Mouse (Mus musculus): ENCODE measurements at regions not wholly inside any gene's neighbourhood (a gene's known extent, or its start where the extent isn't known, plus 50 kb on each side); places are given as distances from the start of the nearest gene placed in this dataset.

DNA sequence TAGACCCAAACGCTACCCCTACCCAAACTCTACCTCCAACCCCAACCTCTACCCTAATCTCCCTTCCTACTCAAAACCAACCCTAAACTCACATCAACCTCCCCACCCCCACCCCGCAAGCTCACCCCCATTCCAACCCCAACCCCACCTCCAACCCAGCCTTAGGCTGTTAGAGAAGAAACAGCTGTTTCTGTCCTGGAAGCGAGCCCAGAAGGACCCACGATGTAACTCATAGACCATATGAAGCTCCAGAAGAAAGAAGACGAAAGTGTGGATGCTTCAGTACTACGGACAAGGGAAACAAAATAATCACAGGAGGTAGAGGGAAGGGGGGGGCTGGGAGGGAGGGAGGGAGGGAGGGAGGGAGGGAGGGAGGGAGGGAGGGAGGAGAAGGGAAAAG lies 58.4 kb downstream of the Sox11 start:
- no peak for DNase-seq (ENCODE audit: low spot score in 2 of 2)

DNA sequence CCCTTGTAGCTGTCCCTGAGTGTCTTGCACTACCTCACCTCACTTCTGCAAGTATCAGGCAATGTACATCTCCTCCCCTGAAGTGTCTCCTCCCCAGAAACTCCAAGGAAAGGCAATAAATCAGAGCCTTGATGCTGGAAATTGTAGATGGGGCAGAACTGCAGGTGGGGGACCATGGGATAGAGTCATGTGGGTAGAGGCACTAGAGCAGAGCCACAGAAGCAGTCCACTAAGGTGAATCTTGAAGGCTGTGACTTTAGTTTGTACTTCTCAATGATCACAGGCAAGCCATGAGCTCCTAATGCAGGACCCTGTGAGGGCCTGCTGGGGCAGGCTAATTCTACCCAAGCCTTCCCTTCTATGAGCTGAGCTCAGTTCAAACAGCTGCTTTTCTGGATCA lies 80.4 kb downstream of the Sox11 start:
- DNase-seq (ENCODE audit: low spot score in 2 of 2), result no peak

DNA sequence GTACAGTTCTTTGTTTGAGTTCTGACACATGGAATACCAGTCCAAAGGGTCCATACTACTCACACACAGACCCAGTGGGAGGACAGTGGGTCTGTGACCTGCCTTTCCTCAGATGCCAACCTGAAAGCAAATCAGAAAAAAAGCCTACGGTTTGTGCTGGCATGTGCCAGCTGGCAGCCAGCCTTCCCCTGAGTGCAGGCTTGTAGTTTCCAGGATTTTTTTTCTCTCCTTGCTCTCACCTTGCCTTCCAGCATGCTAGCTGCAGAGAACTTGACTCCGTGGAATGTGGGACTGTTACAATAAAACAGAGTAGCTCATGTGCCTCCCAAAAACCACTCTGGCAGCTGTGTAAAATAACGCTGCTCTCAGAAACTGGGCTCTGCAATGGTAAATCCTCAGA lies 88.2 kb downstream of the Sox11 start:
- DNase-seq (ENCODE audit: low spot score in 2 of 2), result no peak

DNA sequence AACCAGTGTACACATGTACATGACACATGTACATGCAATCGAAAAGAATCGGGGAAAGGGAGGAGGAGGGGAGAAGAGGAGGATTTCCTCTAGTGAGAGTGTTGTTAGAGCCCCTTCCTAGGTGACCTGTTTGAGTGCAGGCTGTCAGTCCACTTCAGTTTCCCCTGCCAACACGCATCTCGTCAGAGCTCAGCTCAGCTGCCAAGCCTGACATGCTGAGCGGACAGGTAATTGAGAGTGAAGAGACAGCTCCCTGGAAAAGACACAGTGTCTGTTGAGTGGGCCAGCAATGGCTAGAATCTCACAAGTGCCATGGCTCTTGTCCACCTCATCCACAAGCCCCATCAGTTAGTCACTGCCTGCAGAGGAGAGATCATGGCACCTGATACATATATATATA lies 90.9 kb downstream of the Sox11 start:
- DNase-seq (ENCODE audit: low spot score in 2 of 2), result no peak

DNA sequence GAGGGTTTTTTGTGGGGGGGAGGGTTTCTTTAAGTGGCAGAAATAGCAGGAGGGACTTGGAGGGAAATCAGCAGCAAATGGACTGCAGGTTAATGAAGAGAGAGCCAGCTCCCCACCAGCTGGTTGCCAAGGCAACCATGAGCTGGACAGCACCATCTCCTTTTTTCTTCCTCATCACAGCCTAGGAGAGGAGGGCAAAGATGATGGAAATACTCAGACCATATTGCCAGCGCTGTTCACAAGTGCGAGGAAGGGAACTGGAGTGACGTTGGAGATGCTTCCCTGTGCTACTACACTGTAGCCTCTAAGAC lies 93.9 kb downstream of the Sox11 start:
- no peak for DNase-seq (ENCODE audit: low spot score in 2 of 2)

DNA sequence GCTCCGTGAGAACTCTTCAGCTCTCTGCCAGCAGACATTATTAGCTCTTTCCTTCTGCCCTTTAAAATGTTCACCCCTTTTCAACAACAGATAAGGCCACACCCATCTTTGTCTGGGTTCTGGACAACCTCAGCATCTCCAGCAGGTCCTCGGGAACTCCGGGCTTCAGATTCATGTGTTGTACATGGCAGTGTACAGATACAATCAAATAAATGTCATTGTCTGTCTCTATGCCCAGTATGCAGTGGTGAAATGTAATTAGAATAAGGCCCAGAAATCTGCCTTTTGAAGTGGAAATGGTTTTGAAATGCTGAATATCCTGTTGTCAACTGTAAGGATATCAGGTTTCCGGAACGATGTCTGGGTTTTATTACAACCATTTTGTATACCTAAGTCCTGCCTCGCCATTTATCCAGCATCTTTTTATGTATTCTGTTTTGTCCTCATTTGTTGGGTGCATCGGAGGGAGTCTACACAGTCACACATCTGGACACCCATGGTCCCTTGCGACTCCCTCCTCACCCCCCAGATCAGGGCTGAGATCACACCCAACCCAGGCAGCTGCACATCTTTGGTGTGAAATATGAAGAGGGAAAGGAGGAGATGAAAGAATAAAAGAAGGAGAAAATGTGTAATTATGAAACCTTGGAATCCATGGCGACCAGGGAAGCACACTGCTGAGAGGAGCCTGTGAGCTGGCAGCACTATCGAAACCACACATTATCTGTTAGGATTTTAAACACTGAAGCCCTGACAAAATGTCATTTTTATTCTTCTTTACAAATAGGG lies 94.4 kb downstream of the Sox11 start:
- no peak for DNase-seq (ENCODE audit: low spot score in 2 of 2)

DNA sequence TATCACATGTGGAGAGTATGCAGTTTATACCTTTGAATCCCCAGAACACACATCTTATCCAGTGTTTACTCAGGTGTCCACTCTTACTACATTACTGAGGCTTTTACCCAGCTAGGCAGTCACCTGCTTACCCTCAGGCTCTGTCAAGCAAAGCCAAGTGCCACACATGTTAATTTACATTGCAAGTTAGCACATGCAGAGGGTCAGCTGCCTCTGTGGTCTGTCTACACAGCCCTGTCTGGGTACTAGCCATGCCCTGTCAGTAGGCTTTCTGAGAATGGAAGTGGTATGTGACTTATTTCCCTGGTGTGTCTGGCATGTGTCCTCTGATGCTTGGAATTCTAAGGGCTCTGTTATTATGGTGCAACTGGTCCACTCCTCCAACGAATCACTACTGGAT lies 106.6 kb downstream of the Sox11 start:
- DNase-seq (ENCODE audit: low spot score in 2 of 2), result no peak

DNA sequence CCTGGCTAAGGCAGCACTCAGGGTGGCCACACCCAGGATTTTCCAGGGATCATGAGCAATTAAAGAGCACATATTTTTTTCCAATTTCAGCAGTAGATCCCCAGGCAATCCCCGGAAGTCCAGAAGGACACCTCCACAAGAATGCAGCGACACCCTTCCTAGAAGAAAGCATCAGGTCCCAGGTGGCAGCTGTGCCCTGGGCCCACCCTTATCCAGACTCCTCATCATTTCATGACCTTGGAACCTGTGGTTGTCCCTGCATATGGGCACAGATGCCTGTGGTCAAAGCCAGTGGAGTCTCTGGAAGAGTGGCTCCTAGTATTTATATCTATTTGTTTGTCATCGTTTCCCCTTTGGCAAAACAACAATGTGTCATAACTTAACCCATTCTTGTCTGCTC lies 120.8 kb downstream of the Sox11 start:
- DNase-seq (ENCODE audit: low spot score in 2 of 2), result no peak

DNA sequence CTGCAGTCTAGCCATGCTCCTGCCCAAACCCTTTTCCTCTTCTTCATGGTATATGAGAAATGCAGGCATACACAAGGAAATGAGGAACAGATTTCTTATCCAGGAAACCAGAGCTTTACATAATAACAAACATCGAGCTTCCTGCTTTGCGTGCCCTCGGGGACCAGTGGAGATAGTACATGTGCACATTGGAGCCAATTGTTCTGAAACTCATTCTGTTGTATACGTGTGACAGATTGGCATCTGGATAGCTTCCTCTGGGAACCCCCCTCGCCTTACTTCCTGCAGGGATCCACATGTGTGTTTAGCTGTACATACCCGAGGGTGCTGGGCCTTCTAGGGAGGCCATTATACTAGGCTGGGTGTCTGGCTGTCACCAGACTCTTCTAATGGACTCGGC lies 141.2 kb downstream of the Sox11 start:
- no peak for DNase-seq (ENCODE audit: low spot score in 2 of 2)

DNA sequence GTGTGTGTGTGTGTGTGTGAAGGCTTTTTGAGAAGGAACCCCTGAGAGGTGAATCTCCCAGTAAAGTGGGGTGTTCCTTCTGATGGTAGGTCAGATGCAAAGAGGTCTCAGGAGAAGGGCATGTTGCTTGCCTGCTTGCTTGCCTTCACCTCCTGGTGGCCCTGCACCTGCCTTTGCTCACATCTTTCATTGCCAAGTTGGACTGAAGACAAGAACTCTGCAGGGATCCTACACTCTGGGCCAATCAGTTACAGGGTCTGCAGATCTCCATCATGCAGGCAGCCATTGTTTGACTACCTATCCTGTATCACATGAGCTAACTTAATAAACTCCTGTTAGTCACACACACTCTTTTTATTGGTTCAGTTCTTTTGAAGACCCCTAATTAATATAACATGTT lies 148.4 kb downstream of the Sox11 start:
- DNase-seq (ENCODE audit: low spot score in 2 of 2), result no peak

DNA sequence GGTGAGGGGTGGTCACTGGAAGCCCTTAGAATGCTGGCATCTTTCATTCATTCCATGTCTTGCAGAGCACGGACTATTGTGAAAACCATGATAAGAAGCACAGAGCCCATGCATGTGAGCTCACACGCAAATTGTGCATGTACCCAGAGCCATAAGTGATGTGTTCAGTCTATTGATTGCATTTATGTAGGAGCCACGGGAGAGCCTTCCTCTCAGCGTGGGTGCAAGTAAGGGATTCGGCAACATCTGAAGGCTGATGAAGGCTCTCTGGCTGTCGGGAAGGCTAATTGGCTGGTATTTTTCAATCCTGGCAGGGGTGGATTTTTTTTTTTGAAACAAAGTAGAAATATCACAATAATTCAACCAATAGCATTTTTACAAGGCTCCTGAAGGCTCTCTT lies 150.5 kb downstream of the Sox11 start:
- DNase-seq (ENCODE audit: low spot score in 2 of 2), result no peak

DNA sequence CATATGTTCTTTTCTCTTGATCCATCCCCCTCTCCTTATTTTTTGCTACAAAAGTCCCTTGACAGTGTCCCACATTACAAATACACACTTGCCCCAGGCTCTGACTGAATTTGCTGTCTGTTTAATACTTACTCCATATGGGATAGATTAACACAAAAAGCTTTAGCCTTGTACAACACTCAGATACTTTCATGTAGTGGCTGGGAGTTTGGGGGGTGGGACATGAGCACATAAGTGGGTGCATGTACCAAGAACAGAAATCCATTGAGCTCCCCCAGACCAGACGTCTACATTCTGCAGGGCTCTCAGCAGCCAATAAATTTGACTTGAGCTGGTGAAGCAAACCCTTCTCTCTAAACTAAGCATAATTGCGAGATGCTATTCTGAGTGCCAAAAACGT lies 154.9 kb downstream of the Sox11 start:
- no peak for DNase-seq (ENCODE audit: low spot score in 2 of 2)

DNA sequence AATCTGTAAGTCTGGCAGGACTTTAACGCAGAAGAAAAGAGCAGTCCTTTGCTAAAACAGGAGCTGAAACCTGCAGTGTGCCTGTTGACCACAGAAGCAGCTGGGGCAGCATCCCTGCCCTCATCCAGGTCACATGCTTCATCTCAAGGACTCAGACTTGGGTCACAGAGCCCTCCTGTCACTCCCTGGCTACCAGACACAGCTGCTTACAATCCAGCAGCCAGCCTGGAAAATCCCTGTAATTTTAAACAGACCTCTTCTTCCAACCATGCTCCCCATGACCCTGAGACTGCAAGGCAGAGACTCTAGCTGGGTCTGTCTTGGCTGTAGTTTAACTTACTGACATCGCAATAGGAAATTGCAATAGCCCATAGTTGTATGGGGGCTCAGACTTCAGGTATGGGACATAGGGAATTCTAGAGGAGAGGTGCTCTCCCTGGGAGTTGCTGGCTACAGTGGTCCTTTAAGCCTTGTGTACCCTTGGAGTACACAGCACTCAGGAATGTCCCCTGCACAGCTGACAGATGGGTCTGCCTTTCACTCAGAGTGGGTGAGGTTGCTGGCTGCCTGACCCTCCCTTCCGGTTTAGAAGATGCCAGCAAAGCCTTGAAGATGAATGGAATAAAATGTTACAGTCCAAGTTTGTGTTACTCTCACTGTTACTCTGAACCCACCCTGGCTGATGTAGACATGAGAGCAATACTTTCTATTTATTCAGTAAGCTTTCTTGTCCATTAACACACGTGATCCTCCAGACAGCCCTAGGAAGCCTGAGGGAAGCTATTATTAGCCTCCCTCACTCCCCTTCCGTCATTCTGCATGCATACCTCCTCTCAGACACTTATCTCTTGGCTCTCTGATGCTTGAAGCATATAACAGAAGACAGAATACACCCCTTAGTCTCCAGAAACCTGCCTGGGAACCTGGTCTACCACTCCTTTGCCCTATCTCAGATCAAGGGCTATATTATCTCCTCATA lies 159.7 kb downstream of the Sox11 start:
- DNase-seq (ENCODE audit: low spot score in 2 of 2), result no peak

DNA sequence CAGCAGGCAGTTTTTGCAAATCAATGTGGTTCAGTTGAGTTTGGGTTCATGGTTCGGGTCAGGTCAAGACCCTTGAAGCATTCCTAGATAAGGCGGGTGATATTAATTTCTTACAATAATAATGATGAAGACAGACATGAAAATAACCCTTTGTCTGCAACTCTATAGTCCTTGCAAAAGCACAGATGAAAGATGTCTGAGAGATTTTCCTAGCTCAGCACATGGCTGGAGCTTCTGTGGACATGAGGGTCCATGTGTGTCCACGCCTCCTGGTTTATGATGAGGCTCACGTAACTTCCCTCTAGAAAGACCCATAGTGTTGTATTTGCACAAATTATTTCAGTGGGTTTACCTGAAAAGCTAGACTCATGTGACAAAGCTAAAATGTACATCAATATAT lies 168.8 kb downstream of the Sox11 start:
- DNase-seq (ENCODE audit: low spot score in 2 of 2), result no peak

DNA sequence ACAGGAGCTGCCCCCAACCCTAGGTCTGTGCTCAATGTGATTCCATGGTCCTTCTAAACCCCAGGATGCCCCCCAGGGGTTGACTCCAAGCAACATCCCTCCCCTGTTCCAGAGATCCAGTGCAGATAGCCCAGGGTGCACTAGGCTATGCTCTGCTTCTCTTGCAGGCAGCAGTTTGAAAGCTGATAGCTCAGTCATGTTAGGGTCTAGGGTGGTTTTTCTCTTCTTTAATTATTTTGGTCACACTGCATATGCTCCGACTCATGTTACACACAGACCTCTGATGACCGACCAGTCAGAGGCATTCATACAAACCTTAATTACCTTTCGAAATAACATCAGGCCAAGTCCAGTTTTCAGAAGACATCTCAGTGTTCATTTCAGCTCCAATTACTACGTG lies 169.2 kb downstream of the Sox11 start:
- DNase-seq (ENCODE audit: low spot score in 2 of 2), result no peak

DNA sequence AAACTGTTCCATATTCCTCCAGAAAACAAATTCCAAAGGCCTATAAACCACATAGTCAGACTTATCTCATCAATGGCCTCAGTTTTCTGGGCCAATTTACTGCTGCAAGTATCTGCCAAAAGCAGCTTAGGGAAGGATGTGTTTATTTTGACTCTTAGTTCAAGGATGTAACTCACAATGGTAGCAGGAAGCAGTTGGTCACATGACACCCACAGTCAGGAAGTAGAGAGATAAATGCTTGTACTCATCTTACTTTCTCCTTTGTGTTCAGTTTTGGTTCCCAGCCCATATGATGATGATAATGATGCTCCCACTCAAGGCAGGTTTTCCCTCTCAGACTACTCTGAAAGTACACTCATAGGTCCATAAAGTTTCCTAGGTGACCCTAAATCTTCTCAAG lies 170.8 kb downstream of the Sox11 start:
- DNase-seq (ENCODE audit: low spot score in 2 of 2), result no peak

DNA sequence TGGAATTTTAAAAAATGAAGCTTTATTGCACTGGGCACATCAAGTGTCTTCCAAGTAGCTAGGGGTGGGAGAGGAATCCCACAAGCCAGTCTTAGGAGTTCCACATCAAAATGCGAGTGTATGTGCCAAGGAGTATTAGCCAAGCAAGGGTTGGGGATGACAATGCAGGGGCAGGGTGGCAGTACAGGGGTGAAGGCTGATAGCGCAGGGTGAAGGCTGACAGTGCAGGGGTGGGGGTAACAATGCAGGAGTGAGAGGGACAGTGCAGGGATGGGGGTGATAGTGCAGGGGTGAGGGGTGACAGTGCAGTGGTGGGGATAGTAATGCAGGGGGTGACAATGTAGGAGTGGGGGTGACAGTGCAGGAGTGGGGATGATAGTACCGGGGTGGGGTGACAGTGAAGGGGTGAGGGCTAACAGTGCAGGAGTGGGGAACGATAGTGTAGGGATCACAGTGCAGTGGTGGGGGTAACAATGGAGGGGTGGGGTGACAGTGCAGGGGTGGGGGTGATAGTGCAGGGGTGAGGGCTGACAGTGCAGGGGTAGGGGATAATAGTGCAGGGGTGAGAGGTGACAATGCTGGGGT lies 177.4 kb downstream of the Sox11 start:
- DNase-seq (ENCODE audit: low spot score in 2 of 2), result no peak

DNA sequence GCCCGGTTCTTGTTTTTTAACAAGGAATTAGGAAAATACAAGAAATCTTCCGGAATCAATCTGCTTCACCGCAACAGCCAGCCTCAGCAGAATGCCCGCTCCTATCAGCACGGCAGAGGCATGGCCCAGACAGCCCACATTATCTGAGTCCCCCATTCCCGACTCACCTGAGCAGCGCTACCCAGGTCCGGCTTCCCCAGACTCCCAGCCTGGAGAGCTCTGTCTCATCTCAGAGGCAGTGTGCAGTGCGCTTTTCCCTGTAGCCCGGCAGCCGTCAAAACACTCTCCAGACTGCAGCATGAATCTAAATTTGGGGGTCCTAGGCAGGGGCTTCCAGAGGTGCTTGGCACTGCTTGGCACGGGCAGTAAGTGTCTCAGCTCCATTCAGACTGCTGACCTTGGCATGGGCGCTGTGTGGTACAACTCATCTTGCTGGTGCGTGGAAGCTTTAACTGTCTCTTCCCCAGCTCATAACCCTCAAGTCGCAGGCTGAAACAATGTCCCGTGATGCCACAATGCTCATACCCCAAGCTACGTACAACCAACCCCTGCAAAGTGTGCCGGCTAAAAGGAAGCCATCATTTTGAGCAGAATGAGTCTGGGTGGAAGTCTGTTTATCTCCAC lies 182.2 kb downstream of the Sox11 start:
- DNase-seq (ENCODE audit: low spot score in 2 of 2), result no peak

DNA sequence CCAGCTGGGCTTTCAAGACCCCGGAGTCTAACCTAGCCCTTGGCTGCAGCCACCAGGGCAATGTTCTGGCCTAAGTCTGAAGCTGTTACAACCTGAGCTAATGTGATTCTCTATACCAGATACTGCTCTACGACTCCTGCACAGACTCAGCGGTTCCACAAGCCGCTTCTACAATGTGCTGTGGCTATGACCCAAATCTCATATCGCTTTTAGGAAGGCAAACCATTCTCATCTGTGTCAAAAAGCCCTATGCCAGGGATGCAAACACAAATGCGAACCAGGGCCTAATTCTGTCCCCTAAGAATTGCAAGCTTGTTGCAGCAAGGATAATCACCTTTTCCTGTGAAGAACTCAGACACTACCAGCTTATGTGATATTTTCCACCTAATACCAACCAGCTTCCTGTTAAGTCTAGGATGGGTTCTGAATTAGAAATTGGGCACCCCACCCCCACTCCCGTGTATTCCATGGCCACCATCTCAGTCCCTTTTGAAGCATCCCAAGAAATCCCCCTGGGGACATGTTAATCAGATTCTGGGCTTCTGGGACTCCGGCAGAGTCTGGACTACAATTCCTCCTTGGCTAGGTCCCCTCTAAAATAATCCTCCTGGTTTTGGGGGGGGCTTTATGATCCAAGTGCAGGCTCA lies 182.8 kb downstream of the Sox11 start:
- DNase-seq (ENCODE audit: low spot score in 2 of 2), result no peak

DNA sequence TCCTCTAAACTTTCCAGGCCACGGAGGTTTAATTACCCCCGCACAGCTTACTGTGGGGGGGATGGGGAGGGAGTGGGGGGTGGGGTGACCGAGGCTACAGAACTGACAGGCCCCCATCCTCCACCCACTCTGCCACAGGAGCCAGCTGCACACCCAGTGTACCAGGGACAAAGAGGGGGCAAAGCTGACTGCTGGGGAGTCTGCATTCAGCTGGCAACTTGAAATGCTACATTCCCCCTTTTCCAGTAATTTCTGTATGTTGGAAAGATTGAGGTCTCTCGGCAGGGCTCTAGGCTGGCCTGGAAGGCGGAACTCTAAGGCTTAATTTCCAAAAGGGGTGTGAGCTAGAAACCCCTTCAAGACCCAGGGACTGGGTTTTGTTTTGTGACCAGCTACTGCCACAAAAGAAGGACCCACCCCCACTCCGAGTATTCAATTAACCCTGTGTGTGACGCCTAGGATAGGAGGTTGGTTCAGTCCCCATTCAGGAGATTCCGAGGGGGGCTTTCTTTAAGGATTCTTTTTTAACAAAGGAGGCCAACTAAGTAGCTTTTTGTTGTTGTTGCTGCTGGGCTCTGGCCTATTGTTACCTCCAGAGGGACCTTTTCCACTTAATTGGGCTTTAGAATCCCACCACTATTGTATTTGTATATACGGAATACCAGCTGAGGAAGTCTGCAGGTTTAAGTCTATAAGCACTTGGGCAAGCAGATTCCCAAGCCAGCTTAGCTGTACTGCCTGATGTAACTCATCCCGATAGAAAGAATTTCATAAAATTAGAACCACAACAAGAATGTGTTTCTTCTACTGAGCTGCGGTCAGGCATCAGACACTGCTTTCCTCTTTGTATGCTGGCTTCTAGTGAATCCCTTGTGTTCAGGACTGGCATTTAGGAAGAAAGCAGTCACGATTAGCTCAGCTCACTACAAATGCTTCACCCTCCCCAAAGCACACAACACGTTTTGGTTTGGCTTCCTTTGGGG lies 191.2 kb downstream of the Sox11 start:
- DNase-seq (ENCODE audit: low spot score in 2 of 2), result no peak
